Comparison of ENCODE assay signal across 36 mouse cellular contexts in the genomic region with DNA sequence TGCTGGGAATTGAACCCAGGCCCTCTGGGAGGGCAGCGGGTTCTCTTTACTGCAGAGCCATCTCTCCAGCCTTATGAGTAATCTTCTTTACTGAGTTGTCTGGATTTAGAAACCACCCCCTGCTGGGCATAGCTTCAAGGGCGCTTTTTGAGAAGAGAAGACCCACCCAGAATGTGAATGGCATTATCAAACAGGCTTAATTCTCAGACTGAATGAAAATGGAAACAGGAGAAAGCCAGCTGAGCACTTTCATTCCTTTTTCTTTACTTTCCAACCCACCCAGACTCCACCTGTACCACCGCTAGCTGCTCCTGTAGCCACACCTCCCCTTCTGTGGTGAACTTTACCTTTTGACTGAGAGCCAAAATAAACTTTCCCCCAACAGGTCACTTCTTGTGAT. TPM values are rescaled to one million over a fixed set of nuclear protein-coding genes. Genes with fewer than 3 reads are reported as not detected.
DNase-seq lines count a peak whose midpoint lies in the region; ATAC-seq and TF ChIP-seq lines count a peak whose summit lies in the region.
"Had no signal": no experiment of that assay in that cellular context is flagged by ENCODE, and none has a peak within 500 bp of the region (broad histone marks: within the 10 kb centered on the region; RNA-seq: fewer than 3 reads in every experiment).

No protein-coding gene starts in this region.

- no peak for ATAC-seq in erythroid progenitor cell, adult 5-6 weeks (replicated peaks; ENCODE audit: low FRiP score, poor library complexity, severe bottlenecking)
- ATAC-seq: CD4-positive, CD25-positive, alpha-beta regulatory T cell, adult 4 months; forebrain, embryonic 14.5 days; hindbrain, embryonic 16.5 days; intestine, embryonic 15.5 days had no signal

- no peak overlapping the region for H3K4me3 ChIP-seq in ES-Bruce4 (ENCODE audit: low read depth, low read length)
- H3K4me3 ChIP-seq: embryonic facial prominence, embryonic 10.5 days; embryonic facial prominence, embryonic 13.5 days; erythroblast, embryonic 14.5 days; forebrain, embryonic 10.5 days; heart, embryonic 12.5 days; heart, embryonic 15.5 days; hindbrain, embryonic 10.5 days; hindbrain, embryonic 13.5 days; intestine, embryonic 15.5 days had no signal

- DNase-seq in kidney, adult 9 months, result peak; percentile 11
- no peak for DNase-seq in kidney, postnatal 14 days
- DNase-seq in A20 (ENCODE audit: low read depth, low spot score) (peak; percentile 50), R1 (ENCODE audit: low read depth, low spot score) (peak; percentile 98)
- DNase-seq in urinary bladder, postnatal 36 days (ENCODE audit: low spot score in 2 of 2), result no peak
- DNase-seq in testis, postnatal 14 days (ENCODE audit: low spot score), result no peak
- DNase-seq: adrenal gland, adult 2 months; adrenal gland, postnatal 14 days; cerebellum, adult 11-12 months; cerebellum, adult 8-10 months; cerebellum, postnatal 10 days; cerebellum, postnatal 36 days; embryo, embryonic 11 days; gastrocnemius, postnatal 25 days; heart, adult 18-20 months; heart, postnatal 10 days; heart, postnatal 36 days had no signal

- peaks cover 4% of the 10 kb centered on the region for H3K4me1 ChIP-seq in ES-Bruce4 (ENCODE audit: control insufficient read depth, insufficient read depth, low read length)
- H3K4me1 ChIP-seq: embryonic facial prominence, embryonic 13.5 days; forebrain, embryonic 10.5 days; heart, embryonic 12.5 days; heart, embryonic 15.5 days; hindbrain, embryonic 13.5 days; intestine, embryonic 15.5 days had no signal

- H3K27me3 ChIP-seq in ES-Bruce4 (ENCODE audit: control insufficient read depth, insufficient read depth, low read length, poor library complexity, severe bottlenecking), result no peaks in the 10 kb centered on the region
- H3K27me3 ChIP-seq: embryonic facial prominence, embryonic 13.5 days; heart, embryonic 12.5 days; heart, embryonic 15.5 days; intestine, embryonic 15.5 days had no signal

- no peaks in the 10 kb centered on the region for H3K36me3 ChIP-seq in ES-Bruce4 (ENCODE audit: control insufficient read depth, insufficient read depth, low read length, poor library complexity, severe bottlenecking)
- H3K36me3 ChIP-seq: embryonic facial prominence, embryonic 10.5 days; embryonic facial prominence, embryonic 13.5 days; forebrain, embryonic 10.5 days; heart, embryonic 12.5 days; heart, embryonic 15.5 days; hindbrain, embryonic 10.5 days; hindbrain, embryonic 13.5 days; intestine, embryonic 15.5 days had no signal

- H3K9me3 ChIP-seq in ES-Bruce4 (replicated peaks; ENCODE audit: control insufficient read depth, insufficient read depth, low read length, poor library complexity, severe bottlenecking), result no peaks in the 10 kb centered on the region
- H3K9me3 ChIP-seq: embryonic facial prominence, embryonic 10.5 days; embryonic facial prominence, embryonic 13.5 days; forebrain, embryonic 10.5 days; heart, embryonic 12.5 days; heart, embryonic 15.5 days; hindbrain, embryonic 10.5 days; hindbrain, embryonic 13.5 days; intestine, embryonic 15.5 days had no signal

- no peak for TF ChIP-seq CTCF in ES-Bruce4 (IDR thresholded peaks at IDR 0.05; ENCODE audit: low read depth, low read length)

- peak overlapping the region; percentile 100 for H3K27ac ChIP-seq in ES-Bruce4 (ENCODE audit: insufficient read depth, low read length)
- H3K27ac ChIP-seq: embryonic facial prominence, embryonic 10.5 days; embryonic facial prominence, embryonic 13.5 days; forebrain, embryonic 10.5 days; heart, embryonic 15.5 days; hindbrain, embryonic 10.5 days; hindbrain, embryonic 13.5 days; intestine, embryonic 15.5 days had no signal

- H3K9ac ChIP-seq in ES-Bruce4 (ENCODE audit: low read depth, poor library complexity, severe bottlenecking), result 0 out of 2 replicates have a peak overlapping the region, but pooled peaks have one; percentile 65
- H3K9ac ChIP-seq: embryonic facial prominence, embryonic 13.5 days; heart, embryonic 12.5 days; heart, embryonic 15.5 days; hindbrain, embryonic 13.5 days; intestine, embryonic 15.5 days had no signal

- TF ChIP-seq EP300 in ES-Bruce4 (IDR thresholded peaks at IDR 0.05; ENCODE audit: insufficient read depth, low read depth, low read length), result peak; percentile 93

- TF ChIP-seq POLR2A in ES-Bruce4 (IDR thresholded peaks at IDR 0.05; ENCODE audit: insufficient read depth, low read length), result no peak

RNA-seq across cellular contexts. Expression of a gene that starts 5.5 kb away (rescaled TPM):
- 223 and 254 TPM in 2 replicates for polyA plus RNA-seq in ES-Bruce4 (2011; ENCODE audit: insufficient read depth, insufficient read length, low read depth, missing spikeins)
- not detected in 2 replicates for total RNA-seq in erythroid progenitor cell, adult 5-6 weeks (2015; ENCODE audit: low replicate concordance)
- not detected in 2 replicates for total RNA-seq in erythroid progenitor cell, adult 5-6 weeks (2017; ENCODE audit: low replicate concordance)
- polyA plus RNA-seq: CD4-positive, CD25-positive, alpha-beta regulatory T cell, adult 4 months; erythroblast, embryonic 14.5 days had no signal

RNA-seq across cellular contexts. Expression of a gene that starts 6.1 kb away (rescaled TPM):
- 12.6 and 13.2 TPM in 2 replicates for polyA plus RNA-seq in ES-Bruce4 (2011; ENCODE audit: insufficient read depth, insufficient read length, low read depth, missing spikeins)
- not detected in 2 replicates for total RNA-seq in erythroid progenitor cell, adult 5-6 weeks (2015; ENCODE audit: low replicate concordance)
- total RNA-seq in erythroid progenitor cell, adult 5-6 weeks (2017; ENCODE audit: low replicate concordance), result not detected in 2 replicates
- total RNA-seq: adrenal gland, adult 2 months; adrenal gland, postnatal 14 days; gastrocnemius, adult 8-10 months; gastrocnemius, postnatal 25 days; heart, adult 18-20 months; heart, postnatal 36 days had no signal
- polyA plus RNA-seq: adrenal gland, adult 2 months; CD4-positive, CD25-positive, alpha-beta regulatory T cell, adult 4 months; erythroblast, embryonic 14.5 days had no signal

RNA-seq across cellular contexts. Expression of a gene that starts 14.4 kb away (rescaled TPM):
- polyA plus RNA-seq in ES-Bruce4 (2011; ENCODE audit: insufficient read depth, insufficient read length, low read depth, missing spikeins), result 2.9 and 4.7 TPM in 2 replicates
- not detected in 2 replicates for total RNA-seq in erythroid progenitor cell, adult 5-6 weeks (2015; ENCODE audit: low replicate concordance)
- total RNA-seq in erythroid progenitor cell, adult 5-6 weeks (2017; ENCODE audit: low replicate concordance), result not detected in 2 replicates
- total RNA-seq: adrenal gland, adult 2 months; adrenal gland, postnatal 14 days; adrenal gland, postnatal 4 days; gastrocnemius, adult 8-10 months; gastrocnemius, postnatal 25 days; heart, postnatal 10 days; heart, postnatal 36 days had no signal
- polyA plus RNA-seq: adrenal gland, adult 2 months; C2C12; CD4-positive, CD25-positive, alpha-beta regulatory T cell, adult 4 months; embryonic facial prominence, embryonic 10.5 days; embryonic facial prominence, embryonic 13.5 days; erythroblast, embryonic 14.5 days; forebrain, embryonic 10.5 days; forebrain, embryonic 14.5 days; gonadal fat pad, adult 2 months; heart, embryonic 15.5 days; hindbrain, embryonic 10.5 days; hindbrain, embryonic 13.5 days; intestine, embryonic 15.5 days had no signal

RNA-seq across cellular contexts. Expression of a gene that starts 27.8 kb away (rescaled TPM):
- not detected in 2 replicates for polyA plus RNA-seq in ES-Bruce4 (2011; ENCODE audit: insufficient read depth, insufficient read length, low read depth, missing spikeins)
- not detected in 2 replicates for total RNA-seq in erythroid progenitor cell, adult 5-6 weeks (2015; ENCODE audit: low replicate concordance)
- total RNA-seq in erythroid progenitor cell, adult 5-6 weeks (2017; ENCODE audit: low replicate concordance), result not detected in 2 replicates
- total RNA-seq: adrenal gland, adult 2 months; adrenal gland, postnatal 14 days; adrenal gland, postnatal 4 days; gastrocnemius, adult 8-10 months; gastrocnemius, postnatal 25 days; heart, adult 18-20 months; heart, postnatal 10 days; heart, postnatal 36 days had no signal
- polyA plus RNA-seq: adrenal gland, adult 2 months; brain, embryonic 14.5 days; CD4-positive, CD25-positive, alpha-beta regulatory T cell, adult 4 months; erythroblast, embryonic 14.5 days; gonadal fat pad, adult 2 months; heart, embryonic 12.5 days; heart, embryonic 15.5 days had no signal

RNA-seq across cellular contexts. Expression of a gene that starts 37.1 kb away (rescaled TPM):
- 29.6 and 30.5 TPM in 2 replicates for polyA plus RNA-seq in ES-Bruce4 (2011; ENCODE audit: insufficient read depth, insufficient read length, low read depth, missing spikeins)
- total RNA-seq in erythroid progenitor cell, adult 5-6 weeks (2015; ENCODE audit: low replicate concordance), result 9.6 TPM in 1 of 2 replicates, not detected in the other
- total RNA-seq in erythroid progenitor cell, adult 5-6 weeks (2017; ENCODE audit: low replicate concordance), result 9.8 TPM in 1 of 2 replicates, not detected in the other

Comparison
In these comparisons a context has a peak if more than half of its experiments do, and no peak if none do; other contexts are left out.
1. DNase-seq: peak in kidney, adult 9 months (single experiment), A20 (single experiment) and R1 (single experiment); none in kidney, postnatal 14 days (single experiment), urinary bladder, postnatal 36 days (0 of 2) and testis, postnatal 14 days (single experiment).